Mouse (Mus musculus) liver, postnatal 0 days (tissue): Measurements from ENCODE around the gene Spaca4.

Experiments
- CTCF ChIP-seq: sonication (generic); IDR thresholded peaks from 2 replicates; pipeline ENCODE4 v1.5.1; 2016; ENCODE audit warnings: antibody characterized with exemption, low read depth
- EP300 ChIP-seq: IDR thresholded peaks from 2 replicates; pipeline ENCODE4 v1.6.1; 2016; ENCODE audit warnings: antibody characterized with exemption, low read depth, mild to moderate bottlenecking

DNA sequence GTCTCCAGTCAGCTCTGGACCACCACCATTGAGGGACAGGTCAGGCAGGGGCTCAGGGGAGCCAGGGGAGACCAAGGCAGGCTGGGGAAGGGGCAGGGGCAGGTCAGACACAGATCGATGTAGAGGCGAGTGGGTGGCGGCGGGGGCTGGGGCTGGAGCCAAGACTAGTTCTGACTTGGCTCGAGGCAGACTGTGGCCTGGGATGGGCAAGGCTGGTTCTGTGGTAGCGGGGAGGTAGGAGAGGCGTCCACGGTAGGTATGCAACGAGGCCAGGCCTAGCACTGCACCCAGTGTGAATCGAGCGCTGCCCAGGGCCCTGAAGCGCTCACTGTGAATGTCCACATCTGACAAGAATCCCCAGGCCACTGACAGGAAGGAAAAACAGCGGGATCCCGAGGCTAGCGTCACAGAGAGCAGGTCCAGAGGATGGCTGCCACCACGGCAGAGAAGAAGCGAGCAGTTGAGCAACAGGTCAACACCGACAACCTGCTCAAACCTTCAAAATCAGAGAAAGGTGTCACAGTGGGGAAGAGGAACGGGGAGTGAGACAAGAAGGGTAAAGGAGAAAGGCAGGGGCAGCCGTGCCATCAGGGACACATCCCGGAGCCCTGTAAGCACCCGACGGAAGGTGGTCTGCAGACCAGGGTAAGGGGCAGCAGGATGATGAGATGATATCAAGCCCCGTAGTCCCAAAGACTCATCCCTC, 14.1 kb downstream of the Spaca4 start:
- TF ChIP-seq CTCF = no peak
- no peak for TF ChIP-seq EP300
